Mouse (Mus musculus) Muller cell, postnatal 12 days (primary cell): ENCODE measurements at regions not wholly inside any gene's neighbourhood (a gene's known extent, or its start where the extent isn't known, plus 50 kb on each side); places are given as distances from the start of the nearest gene placed in this dataset.

ENCODE experiments used
- DNase-seq: peaks from one replicate; pipeline ENCODE4 v3.0.0-alpha.2; 2015; ENCODE audit errors: inconsistent ontology term

DNA sequence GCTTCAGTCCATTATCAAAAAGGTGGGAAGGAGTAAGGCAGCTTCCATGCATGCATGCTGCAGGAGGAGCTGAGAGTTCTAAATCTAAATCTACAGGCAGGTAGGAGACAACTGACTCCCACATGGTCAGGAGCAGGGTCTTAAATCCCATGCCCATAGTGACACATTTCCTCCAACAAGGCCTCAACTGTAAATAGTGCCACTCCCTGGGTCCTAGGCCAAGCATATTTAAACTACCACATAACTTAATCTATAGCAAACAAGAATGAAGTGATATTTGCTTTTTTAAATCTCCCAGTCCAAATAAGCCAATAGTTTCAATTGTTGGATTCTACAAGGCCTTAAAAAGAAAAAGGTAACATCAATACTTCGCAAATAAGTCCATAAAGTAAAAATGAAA lies 1345.4 kb upstream of the Dsel start:
- DNase-seq, result no peak

DNA sequence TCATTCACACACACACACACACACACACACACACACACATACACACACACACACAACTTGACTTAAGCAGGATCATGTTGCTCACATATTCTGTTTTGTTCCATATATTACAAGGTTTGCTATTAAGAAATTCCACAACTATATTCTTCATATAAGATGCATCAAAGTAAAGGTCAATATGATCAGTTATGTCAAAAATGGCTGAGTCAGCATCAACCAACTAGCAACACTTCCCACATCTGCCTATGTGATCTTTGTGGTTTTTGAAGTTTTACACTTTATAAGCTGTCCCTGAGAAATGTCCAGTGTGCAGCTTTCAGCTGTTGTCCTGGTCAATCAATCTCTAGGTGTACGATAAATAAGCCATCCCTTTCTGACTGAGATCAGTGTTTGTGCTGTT lies 1339.3 kb upstream of the Dsel start:
- DNase-seq, result no peak

DNA sequence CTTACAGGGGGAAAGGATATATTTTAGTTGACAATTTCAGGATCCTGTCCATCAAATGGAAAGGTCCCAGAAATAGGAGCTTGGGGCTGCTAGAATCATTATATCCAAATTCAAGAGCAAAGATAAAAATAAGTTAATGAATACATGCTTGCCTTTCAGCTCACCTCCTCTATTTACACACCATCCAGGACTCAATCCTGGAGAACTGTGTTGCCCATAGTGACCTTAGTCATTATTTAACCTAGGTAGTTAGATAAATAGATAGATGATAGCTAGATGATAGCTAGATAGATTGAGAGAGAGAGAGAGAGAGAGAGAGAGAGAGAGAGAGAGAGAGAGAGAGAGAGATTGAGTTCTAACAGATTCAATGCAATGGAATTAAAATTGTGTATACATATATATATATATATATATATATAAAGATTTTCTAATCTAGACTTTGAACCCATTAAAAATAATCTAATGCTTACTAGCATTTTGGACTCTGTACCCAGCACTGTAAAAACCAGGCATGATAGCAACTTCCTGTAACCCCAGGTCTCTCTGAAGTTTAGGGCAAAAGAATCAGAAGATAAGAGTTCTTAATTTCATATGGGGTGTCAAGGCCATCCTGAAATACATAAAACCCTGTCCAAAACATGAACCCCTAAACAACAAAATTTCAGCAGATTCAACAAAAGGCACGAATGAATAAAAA lies 1329.5 kb upstream of the Dsel start:
- no peak for DNase-seq

DNA sequence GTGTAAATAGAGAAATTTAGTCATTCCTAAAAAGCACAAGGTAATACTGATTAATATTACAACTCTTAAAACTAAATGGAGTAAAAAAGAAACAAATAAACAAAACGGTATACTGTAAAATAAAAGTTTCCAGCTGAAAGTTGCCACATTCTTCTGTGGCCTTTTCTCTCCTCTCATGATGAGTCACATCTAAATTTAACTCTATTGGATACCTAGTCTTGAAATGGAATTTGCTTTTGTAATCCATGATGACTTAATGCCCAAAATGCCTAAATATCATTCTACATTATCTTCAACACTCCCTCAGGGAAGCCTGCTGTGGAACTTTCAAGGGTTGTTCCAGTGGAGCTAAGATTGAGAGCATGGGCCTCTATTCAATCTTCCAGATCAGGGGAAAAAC lies 1298.5 kb upstream of the Dsel start:
- peak; percentile 26 for DNase-seq
